Mouse (Mus musculus): Measurements from ENCODE around the gene Il25.
"Not testable (repeated sequence)": the region's sequence is repeated elsewhere in the genome, so short reads cannot be mapped to it uniquely, and the experiment has no call there.

Gene Il25

DNA sequence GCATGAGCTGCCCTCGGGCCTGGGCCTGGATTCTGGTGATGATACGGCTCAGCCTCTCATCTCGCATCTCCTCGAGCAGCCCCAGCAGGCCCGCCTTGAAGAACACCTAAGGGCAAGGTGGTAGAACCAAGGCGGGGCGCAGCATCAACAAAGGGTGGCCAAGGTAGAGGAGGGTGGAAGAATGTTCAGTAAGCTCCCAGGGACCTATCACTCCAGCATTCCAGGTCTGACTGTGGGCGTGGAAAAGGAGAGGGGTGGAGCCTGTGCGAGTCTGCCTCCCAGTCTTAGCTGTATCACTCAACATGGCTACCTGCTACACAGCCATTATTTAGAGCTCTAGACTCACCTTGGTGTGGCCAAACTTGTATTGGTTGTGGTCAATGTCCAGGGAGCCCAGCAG is 24.0 kb downstream of the Il25 start:
- DNase-seq, result no peak

DNA sequence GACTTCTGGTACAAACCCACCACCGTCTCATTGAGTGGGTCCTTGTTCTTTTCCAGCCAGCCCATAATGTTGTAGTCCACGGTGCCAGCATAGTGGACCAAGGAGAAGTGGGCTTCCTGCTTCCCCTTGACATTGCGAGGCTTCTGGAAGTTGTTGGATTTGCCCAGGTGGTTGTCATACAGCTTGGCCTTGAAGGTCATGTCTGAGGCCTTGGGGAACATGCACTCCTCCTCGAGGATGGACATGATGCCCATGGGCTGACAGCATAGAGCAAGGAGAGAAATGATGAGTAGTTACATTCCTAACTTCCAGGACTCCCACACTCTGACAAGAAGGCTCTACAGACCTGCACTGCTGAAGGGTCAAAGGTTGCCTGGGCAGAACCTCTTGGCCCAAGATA is 26.0 kb downstream of the Il25 start:
- no peak for DNase-seq

DNA sequence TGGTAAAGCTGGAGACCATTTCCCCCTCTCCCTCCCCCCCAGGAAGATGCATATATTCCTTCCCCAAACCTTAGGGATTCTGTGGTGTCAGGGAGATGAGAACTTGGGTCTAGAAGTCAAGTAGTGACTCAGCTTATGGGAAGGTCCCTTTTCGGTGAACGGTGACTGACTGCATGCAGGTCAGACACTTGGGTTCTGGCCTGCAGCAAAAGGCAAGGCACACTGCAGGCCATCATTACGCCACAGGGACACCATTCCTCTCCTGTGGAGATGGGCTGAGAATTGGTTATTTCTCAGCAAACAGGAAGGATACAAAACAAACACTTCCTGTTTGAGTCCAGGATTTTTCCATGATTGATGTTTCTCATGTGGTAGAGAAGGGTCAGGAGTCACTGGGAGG is 26.7 kb downstream of the Il25 start:
- no peak for DNase-seq

DNA sequence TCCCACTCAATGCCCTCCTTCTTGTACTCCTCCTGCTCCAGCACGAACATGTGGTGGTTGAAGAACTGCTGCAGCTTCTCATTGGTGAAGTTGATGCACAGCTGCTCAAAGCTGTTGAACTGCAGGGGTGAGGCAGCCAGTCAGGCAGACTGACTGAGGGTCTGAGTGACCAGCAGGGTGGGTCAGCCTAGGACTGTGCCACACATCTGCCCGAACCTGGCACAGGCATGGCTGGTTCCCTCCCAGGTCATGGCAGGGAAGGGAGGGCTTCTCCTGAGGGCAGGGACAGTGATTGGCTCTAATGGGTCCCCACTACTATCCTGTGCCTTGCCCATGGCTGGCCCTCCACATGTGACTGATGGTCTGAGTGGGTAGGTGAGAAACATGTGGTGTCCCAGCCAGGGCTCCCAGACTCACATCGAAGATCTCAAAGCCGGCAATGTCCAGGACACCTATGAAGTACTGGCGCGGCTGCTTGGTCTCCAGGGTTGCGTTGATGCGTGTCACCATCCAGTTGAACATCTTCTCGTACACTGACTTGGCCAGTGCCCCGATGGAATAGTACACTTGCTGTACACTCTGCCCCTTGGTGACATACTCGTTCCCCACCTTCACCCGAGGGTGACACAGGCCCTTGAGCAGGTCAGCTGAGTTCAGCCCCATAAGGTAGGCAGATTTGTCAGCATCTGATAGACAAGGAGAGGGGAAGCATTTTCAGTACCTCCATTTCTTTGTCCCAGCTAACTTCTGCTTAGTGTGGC is 27.5 kb downstream of the Il25 start:
- DNase-seq, result not testable (repeated sequence)

DNA sequence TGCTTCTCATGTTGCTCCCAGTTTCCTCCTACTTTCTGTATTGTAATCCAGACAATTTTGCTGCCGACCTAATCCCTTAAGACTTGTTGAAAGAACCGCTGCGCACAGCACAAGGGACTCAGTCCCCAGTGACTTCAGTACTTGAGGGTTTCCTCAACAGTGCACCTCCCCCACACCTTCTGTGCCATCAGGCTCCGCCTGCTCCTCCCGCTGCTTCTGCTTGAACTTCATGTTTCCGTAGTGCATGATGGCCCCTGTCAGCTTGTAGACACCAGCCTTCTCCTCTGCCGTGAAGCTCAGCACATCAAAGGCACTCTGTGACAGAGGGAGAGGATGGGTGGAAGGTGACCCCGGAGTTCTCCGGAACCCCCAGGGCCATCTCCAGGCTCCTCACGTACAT is 28.3 kb downstream of the Il25 start:
- no peak for DNase-seq

DNA sequence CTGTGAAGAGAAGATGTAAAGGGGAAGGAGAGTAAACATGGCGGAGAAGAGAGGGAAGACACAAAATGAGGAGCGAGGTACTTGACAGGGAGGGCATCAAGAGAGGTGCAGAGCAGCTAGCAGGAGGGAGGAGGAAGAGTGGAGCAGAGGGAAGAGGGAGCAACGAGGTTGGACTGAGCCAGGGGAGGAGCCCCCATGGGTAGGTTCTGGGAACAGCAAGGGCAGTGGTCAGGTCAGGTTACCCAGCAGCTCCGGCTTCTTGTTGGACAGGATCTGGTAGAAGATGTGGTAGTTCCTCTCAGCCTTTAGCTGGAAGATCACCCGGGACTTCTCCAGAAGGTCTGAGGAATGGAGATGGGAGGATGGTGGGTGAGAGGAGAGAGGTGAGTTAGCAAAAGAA is 29.0 kb downstream of the Il25 start:
- no peak for DNase-seq

DNA sequence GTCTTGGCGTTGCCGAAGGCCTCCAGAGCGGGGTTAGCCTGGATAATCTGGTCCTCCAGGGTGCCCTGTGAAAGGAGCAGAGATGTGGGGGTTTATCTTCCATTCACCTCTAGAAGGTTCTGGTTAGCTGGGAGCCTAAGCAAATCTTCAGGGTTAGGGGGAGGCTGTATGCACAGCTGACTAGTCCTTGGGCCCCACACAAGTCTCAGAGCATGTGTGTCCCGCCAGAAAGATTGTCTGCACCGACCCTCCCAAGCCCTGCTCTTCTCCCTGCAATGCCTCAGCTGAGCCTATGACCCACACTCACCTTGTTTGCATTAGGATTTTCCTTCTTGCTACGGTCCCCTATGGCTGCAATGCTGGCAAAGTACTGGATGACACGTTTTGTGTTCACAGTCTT is 30.2 kb downstream of the Il25 start:
- DNase-seq, result no peak

DNA sequence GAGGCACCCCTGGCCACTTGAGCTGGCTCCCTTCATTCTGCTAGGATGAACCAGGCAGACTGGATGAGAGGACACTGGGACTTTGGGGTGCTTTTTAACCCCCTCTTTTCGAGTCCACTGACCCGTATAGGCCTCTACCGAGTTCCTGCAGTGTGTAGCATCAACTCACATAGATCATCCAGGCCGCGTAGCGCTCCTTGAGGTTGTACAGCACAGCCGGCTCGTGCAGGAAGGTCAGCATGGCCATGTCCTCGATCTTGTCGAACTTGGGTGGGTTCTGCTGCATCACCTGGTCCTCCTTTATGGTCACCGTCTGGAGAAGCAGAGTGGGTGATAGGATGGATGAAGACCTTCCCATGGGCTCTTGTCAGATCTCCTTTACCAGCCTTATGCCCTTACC is 31.2 kb downstream of the Il25 start:
- no peak for DNase-seq

DNA sequence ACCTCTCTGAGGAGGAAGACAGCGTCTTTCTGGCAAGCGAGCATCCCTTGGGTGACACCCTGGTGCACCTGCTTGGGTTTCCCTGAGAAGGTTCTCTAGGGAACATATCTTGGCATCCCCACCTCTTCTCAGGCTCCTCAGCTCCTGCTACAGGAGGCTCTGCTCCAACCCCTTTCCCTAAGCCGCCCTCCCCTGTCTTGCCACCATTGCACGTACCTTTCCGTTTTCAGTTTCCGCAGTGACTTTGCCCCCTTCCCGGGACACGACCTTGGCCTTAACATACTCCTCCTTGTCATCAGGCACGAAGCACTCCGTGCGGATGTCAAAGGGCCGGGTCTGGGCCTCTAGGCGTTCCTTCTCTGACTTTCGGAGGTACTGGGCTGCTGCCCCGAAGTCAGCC is 32.5 kb downstream of the Il25 start:
- DNase-seq, result no peak

DNA sequence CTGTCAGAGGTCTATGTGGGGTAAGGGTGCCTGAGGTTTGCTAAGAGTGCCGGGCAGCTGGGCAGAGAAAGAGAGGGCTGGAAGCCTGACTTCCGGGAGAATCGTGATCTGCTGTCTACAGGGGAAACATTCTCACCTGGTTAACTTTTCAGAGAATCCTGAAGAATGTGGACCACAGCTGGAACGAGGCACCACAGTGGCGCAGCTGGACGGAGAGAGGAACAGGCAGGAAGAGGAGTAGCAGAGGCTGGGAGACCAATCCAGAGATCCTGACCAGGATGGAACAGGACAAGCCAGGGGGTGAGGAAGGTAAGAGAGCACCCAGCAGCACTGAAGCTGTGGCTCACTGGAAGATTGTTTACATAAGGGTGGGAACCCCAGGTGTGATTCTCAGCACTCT is 33.1 kb downstream of the Il25 start:
- DNase-seq, result no peak

DNA sequence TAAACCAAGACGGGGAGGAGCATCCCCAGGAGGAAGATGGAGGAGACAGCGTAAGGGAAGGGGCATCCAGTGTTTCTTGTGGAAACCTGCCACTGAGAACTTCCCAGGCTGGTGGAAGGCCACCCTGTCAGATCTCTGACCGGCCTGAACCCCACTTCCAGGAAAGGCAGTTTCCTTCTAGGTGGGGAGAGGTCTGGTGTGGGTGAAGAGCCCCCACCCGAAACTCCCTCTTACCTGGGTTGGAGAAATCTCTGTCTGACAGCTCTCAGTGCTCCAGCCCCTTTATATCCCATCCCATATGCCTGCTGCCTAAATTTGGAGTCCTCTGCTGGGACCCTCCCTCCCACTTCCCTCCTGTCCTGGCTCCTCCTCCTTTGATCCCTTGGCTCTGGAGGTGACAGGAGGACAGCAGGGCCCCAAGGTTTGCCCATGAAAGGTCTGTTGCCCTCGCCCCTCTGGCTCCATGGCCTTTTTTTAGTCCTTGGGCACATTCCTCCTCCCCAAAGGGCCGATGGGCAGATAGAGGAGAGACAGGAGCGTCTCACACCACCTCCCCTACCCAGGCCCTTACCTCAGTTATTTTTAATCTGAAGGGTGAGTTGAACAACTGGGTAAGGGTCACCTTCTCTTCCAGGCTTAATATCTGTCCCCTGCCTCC is 34.0 kb downstream of the Il25 start, which contains the start of gene Myh6:
TSS of gene Myh6 (minus strand) at position 608 of the 658 bp plus-strand sequence.
- DNase-seq, result no peak

DNA sequence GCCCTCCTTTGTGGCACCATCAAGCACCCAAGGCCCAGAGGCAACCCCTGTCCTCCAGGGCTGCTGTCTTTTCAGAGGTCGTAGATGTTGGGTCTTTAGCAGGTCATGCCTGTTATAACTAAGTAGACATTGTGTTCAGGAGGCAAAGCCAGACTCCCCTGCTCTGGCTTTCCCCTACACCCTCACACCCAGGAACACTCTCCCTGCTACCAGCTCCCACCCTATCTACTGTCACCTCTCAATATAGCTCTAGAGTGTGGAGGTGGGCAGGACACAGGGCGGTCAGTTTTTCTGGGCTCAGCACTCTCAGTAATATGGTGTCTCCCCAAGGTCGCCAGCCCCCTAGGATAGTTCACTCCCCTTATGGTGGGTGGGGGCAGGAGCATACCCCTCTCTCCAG is 35.4 kb downstream of the Il25 start:
- DNase-seq, result no peak

DNA sequence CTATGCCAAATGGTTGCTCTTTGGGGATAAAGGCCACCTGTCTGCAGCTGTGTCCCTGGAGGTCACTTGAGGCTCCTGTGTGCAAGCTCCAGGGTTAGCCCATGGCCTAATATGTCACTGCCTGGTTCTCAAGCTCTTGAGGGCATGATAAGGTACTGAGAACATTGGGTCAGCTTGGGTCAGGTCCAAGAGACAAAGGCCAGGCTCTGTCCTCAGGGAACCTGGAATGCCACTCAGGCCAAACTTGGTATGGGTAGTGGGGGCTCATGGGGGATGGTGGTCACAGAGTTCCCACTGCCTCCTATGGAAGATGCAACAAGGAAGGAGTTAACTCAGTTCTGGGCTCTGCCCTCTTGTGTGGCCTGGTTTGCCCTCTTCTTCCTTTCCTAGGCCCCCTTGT is 35.8 kb downstream of the Il25 start:
- DNase-seq, result no peak

DNA sequence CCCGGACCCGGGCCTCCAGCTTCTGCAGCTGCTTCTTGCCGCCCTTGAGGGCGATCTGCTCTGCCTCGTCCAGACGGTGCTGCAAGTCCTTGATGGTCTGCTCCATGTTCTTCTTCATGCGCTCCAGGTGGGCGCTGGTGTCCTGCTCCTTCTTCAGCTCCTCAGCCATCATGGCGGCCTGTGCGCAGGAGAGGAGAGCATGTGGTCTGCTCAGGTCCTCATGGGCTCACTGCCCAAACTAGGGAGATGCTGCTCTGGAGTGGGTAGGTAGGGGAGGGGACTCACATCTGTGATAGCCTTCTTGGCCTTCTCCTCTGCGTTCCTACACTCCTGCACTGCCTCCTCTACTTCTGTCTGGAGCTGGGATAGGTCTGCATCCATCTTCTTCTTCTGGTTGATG is 40.3 kb downstream of the Il25 start:
- DNase-seq, result not testable (repeated sequence)

DNA sequence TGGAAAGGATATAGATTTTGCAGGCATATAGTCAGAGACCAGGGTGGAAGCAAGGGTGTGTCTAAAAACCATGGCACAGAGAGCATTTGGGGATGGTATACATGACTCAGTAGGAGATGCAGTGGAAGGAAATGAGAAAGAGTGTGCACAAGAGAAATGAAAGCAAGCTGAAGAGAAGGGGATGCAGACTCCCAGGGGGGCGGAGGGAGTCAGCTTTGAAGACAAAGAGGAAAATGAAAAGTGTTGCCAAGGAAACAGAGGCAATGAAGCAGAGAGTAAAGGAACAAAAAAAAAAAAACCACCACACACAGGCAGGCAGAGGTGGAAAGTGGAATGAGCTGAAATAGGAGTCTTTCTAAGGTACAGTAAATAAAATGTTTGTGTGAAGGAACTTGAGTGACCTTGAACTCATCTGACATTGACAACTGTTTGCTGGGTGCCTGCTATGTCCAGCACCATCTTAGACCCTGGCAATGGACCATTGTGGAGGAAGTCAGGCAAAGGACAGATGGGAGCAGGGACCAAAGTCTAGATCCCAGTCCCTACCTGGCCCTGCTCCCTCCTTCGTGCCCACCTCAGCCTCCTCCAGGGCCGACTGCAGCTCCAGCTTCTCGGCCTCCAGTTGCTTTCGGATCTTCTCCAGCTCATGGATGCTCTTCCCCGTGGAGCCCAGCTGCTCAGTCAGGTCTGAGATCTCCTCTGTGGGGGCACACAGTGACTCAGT is 41.7 kb downstream of the Il25 start:
- DNase-seq, result no peak

DNA sequence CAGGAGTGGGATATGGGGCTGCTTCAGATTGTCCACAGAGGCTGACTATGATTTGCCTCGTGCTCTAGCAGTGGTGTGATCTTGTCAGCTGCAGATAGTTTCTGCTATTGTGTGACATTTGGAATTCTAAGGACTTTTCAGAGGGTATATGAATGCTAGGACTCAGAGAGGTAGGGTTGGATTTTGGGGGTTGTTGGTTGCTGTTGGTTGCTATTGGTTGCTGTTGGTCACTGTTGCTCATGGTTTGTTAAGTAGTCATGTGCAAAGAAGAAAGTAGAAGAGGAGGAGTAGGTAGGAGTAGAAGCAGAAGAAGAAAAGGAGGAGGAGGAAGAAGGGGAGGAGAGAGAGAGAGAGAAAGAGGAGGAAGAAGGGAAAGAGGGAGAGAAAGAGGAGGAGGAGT is 44.1 kb downstream of the Il25 start, which contains the start of gene Gm17428:
TSS of gene Gm17428 (plus strand) at position 301 of the 400 bp plus-strand sequence.
- no peak for DNase-seq

DNA sequence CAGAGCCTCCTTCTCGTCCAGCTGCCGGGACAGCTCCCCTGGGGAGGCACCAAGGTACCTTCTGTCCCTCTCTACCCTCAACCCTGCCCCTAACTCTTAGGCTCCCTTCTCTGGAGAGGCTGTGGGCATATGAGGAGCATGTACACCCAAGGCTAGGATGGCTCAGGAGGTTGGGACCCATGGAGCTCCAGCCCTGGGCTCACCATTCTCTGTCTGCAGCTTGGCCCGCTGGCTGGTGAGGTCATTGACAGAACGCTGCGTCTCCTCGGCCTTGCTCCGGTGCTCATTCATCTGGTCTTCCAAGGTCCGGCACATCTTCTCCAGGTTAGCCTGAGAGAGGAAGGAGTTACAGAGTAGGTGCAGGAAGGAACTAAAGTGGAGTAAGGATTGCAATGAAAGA is 46.2 kb downstream of the Il25 start:
- no peak for DNase-seq

DNA sequence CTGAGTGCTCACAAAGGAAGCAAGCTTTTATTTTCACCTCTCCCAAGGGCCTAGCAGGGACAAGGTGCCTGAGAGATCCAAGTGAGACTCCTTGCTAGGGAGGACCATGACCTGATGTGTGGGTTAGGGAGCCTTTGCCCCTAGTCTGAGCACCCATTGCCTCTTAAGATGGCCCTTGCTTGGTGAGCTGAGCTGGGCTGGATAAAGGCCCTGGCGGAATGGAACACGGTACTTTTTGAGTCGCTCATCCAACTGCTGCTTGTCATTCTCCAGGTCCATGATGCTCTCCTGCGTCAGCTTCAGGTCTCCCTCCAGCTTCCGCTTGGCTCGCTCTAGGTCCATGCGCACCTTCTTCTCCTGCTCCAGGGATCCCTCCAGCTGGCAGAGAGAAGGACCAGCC is 49.4 kb downstream of the Il25 start:
- DNase-seq, result no peak

All from spleen, adult 18-20 months (tissue).